Mouse (Mus musculus) ES-Bruce4 (cell line): ENCODE measurements at regions not wholly inside any gene's neighbourhood (a gene's known extent, or its start where the extent isn't known, plus 50 kb on each side); places are given as distances from the start of the nearest gene placed in this dataset.

ENCODE experiments used
- H3K27ac ChIP-seq: 2 replicates; pipeline ENCODE4 v1.5.1; 2012; ENCODE audit warnings: low read length, inconsistent platforms; ENCODE audit not compliant: insufficient read depth
- H3K27me3 ChIP-seq: 2 replicates; pipeline ENCODE4 v1.6.1; 2012; ENCODE audit warnings: mild to moderate bottlenecking, low read length, inconsistent platforms; ENCODE audit not compliant: control insufficient read depth, poor library complexity, insufficient read depth, severe bottlenecking
- H3K36me3 ChIP-seq: 2 replicates; pipeline ENCODE4 v1.6.1; 2012; ENCODE audit warnings: inconsistent platforms, mild to moderate bottlenecking, low read length, moderate library complexity; ENCODE audit not compliant: control insufficient read depth, poor library complexity, insufficient read depth, severe bottlenecking
- H3K4me1 ChIP-seq: one replicate; pipeline ENCODE4 v1.8.1; 2011; ENCODE audit warnings: low read length; ENCODE audit not compliant: control insufficient read depth, insufficient read depth
- H3K4me3 ChIP-seq: 2 replicates; pipeline ENCODE4 v1.5.1; 2011; ENCODE audit warnings: low read depth, mild to moderate bottlenecking, low read length
- H3K9ac ChIP-seq: 2 replicates; pipeline ENCODE4 v1.6.1; 2012; ENCODE audit warnings: low read depth, mild to moderate bottlenecking, inconsistent platforms; ENCODE audit not compliant: poor library complexity, severe bottlenecking
- H3K9me3 ChIP-seq: replicated peaks from 2 replicates; pipeline ENCODE4 v1.6.1; 2012; ENCODE audit warnings: mild to moderate bottlenecking, low read length, inconsistent platforms; ENCODE audit not compliant: control insufficient read depth, poor library complexity, insufficient read depth, severe bottlenecking
- CTCF ChIP-seq: IDR thresholded peaks from one replicate; pipeline ENCODE4 v1.8.1; 2011; ENCODE audit warnings: low read depth, low read length
- EP300 ChIP-seq: IDR thresholded peaks from 2 replicates; pipeline ENCODE4 v1.6.1; 2011; ENCODE audit warnings: low read depth, low read length; ENCODE audit not compliant: insufficient read depth
- POLR2A ChIP-seq: IDR thresholded peaks from one replicate; pipeline ENCODE4 v1.8.1; 2011; ENCODE audit warnings: low read length; ENCODE audit not compliant: insufficient read depth

- H3K36me3 ChIP-seq, result no peaks in the 10 kb centered on the region
- TF ChIP-seq EP300 (no peak), POLR2A (no peak), CTCF (no peak)
Measured at GRCm38 (mm10) chr13:116795041-116795440, 230.3 kb downstream of the Parp8 start.

GRCm38 (mm10) chr13:116781616-116782015 is 243.7 kb downstream of the Parp8 start:
- H3K27me3 ChIP-seq, result no peaks in the 10 kb centered on the region
- H3K9me3 ChIP-seq, result no peaks in the 10 kb centered on the region
- no peak for TF ChIP-seq POLR2A
- TF ChIP-seq CTCF, result no peak
- no peak for TF ChIP-seq EP300
- H3K9ac ChIP-seq, result no peak overlapping the region
- H3K27ac ChIP-seq, result no peak overlapping the region
- H3K4me3 ChIP-seq, result no peak overlapping the region
- H3K36me3 ChIP-seq, result no peaks in the 10 kb centered on the region
- H3K4me1 ChIP-seq, result no peaks in the 10 kb centered on the region

More at GRCm38 (mm10) chr13:116795041-116795440, 230.3 kb downstream of the Parp8 start:
- Histone ChIP-seq H3K27ac (no peak overlapping the region), H3K4me1 (no peaks in the 10 kb centered on the region), H3K9ac (no peak overlapping the region), H3K9me3 (0 out of 2 replicates have a peak, but pooled peaks cover 2% of the 10 kb centered on the region), H3K27me3 (no peaks in the 10 kb centered on the region), H3K4me3 (no peak overlapping the region)

GRCm38 (mm10) chr13:116765491-116765890 is 259.8 kb downstream of the Parp8 start:
- Histone ChIP-seq H3K4me3 (no peak overlapping the region), H3K27me3 (no peaks in the 10 kb centered on the region)

GRCm38 (mm10) chr13:116759912-116760311 is 265.4 kb downstream of the Parp8 start:
- H3K36me3 ChIP-seq, result no peaks in the 10 kb centered on the region
- no peaks in the 10 kb centered on the region for H3K9me3 ChIP-seq
- H3K4me1 ChIP-seq, result no peaks in the 10 kb centered on the region
- TF ChIP-seq EP300 (no peak), CTCF (no peak), POLR2A (no peak)
- no peak overlapping the region for H3K4me3 ChIP-seq
- H3K27ac ChIP-seq, result no peak overlapping the region
- no peak overlapping the region for H3K9ac ChIP-seq
- H3K27me3 ChIP-seq, result no peaks in the 10 kb centered on the region

More at GRCm38 (mm10) chr13:116765491-116765890, 259.8 kb downstream of the Parp8 start:
- Histone ChIP-seq H3K9ac (no peak overlapping the region), H3K36me3 (no peaks in the 10 kb centered on the region), H3K9me3 (no peaks in the 10 kb centered on the region), H3K4me1 (no peaks in the 10 kb centered on the region), H3K27ac (no peak overlapping the region)
- no peak for TF ChIP-seq EP300
- no peak for TF ChIP-seq POLR2A
- TF ChIP-seq CTCF, result no peak

GRCm38 (mm10) chr13:116740825-116741224 is 284.5 kb downstream of the Parp8 start:
- no peak overlapping the region for H3K27ac ChIP-seq
- H3K4me1 ChIP-seq, result no peaks in the 10 kb centered on the region
- no peak for TF ChIP-seq CTCF
- no peak for TF ChIP-seq POLR2A
- TF ChIP-seq EP300, result no peak
- H3K9ac ChIP-seq, result no peak overlapping the region
- no peak overlapping the region for H3K4me3 ChIP-seq
- no peaks in the 10 kb centered on the region for H3K27me3 ChIP-seq
- no peaks in the 10 kb centered on the region for H3K36me3 ChIP-seq
- H3K9me3 ChIP-seq, result no peaks in the 10 kb centered on the region

- Histone ChIP-seq H3K4me1 (no peaks in the 10 kb centered on the region), H3K36me3 (no peaks in the 10 kb centered on the region), H3K27me3 (no peaks in the 10 kb centered on the region), H3K9ac (no peak overlapping the region), H3K27ac (no peak overlapping the region), H3K4me3 (no peak overlapping the region), H3K9me3 (no peaks in the 10 kb centered on the region)
- TF ChIP-seq POLR2A (no peak), CTCF (no peak), EP300 (no peak)
Measured at GRCm38 (mm10) chr13:116723361-116724153, 301.8 kb downstream of the Parp8 start.
